Mouse (Mus musculus): Measurements from ENCODE around the gene A730049H05Rik.

DNA sequence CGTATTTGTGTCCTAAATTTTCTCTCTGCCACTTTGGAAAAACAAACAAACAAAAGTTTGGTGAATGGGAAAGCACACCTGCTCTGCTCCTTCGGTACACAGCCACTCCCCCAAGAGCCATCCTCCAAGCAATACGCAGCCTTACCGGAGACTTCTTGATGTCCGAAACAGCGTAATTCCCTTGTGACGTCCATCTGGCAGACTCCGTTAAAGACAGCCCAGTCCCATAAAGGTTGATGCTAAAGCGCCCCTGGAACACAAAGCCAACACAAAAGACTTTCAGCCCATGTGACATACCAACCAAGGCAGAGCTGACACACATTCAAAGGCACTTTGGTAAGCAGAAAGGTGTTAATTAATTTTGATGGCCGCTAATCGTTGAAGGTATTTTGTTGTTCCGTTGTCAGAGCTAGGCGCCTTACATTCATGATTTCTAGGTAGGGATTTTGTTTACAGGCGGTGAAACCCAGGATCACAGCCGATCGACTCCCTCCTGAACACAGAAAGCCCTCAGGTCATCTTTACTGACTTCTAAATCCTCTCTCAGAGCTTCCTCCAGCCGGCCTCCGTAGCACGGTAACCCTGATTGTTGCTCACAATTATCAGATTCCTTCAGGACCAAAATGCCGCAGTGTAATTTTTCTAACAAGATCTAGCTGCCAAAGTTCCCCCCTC is 29.4 kb upstream of the A730049H05Rik start:
- no peak for TF ChIP-seq GATA1 (IDR thresholded peaks at IDR 0.05; ENCODE audit: borderline replicate concordance, low read length)
- no peak for TF ChIP-seq FLI1 (IDR thresholded peaks at IDR 0.05; ENCODE audit: low read length)

Measured in megakaryocyte, embryonic 14.5 days (primary cell).